Mouse (Mus musculus) liver, postnatal 0 days (tissue): ENCODE measurements around the gene Sult2b1.

Experiments used
- CTCF ChIP-seq: sonication (generic); IDR thresholded peaks from 2 replicates; pipeline ENCODE4 v1.5.1; 2016; ENCODE audit warnings: antibody characterized with exemption, low read depth
- EP300 ChIP-seq: IDR thresholded peaks from 2 replicates; pipeline ENCODE4 v1.6.1; 2016; ENCODE audit warnings: antibody characterized with exemption, low read depth, mild to moderate bottlenecking

DNA sequence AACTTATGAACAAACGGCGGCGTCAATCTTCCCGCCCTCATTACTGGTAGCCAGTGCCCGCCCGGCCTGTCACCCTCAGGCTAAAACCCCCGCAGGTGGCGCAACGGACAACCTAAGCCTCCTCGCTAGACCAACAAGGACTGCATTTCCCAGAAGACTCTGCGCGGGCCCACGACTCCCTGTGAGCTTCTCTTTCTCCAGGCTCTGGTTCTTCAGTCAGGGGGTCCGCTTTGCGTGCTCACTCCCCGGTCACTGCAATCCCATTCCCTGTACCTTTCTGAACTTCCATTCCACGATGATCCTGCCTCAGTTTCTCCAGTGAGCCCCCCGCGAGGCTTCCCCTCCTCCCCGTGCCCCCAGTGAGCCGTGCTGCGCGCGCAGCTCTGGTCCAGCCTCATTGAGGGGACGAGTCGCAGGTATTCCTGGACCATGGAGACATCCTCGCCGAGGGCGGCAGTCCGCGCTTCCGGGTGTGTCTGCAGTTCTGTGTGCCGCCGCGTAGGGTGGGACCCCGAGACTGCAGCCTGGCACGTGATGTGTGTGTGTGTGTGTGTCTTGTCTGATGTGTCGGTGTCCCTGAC, 868 bp downstream of the Sult2b1 start, which contains the start of gene Lmtk3:
- TF ChIP-seq EP300 (no peak), CTCF (peak; percentile 36)
